Mouse (Mus musculus): ENCODE data around the gene Pdzd2.

- TF ChIP-seq CTCF (IDR thresholded peaks at IDR 0.05; ENCODE audit: insufficient read depth, low read length) (no peak), POLR2A (IDR thresholded peaks at IDR 0.05; ENCODE audit: borderline replicate concordance, extremely low read depth, low read depth, low read length) (no peak)
These were observed 402.5 kb downstream of the Pdzd2 start for GRCm38 (mm10) chr15:12337030-12337778.

All from lung, adult 2 months (tissue).